Mouse (Mus musculus) liver, embryonic 11.5 days (tissue): ENCODE results near the gene Pld5. TPM values are rescaled to one million over a fixed set of nuclear protein-coding genes. Genes with fewer than 3 reads are reported as not detected.

Source experiments
- ATAC-seq: fragments of 200-750 bp; cut with Nextera tagmentation; replicated peaks from 2 replicates; pipeline ENCODE4 v1.8.0; 2017; ENCODE audit warnings: moderate number of reproducible peaks, mild to moderate bottlenecking, moderate TSS enrichment, moderate library complexity; ENCODE audit not compliant: low FRiP score
- DNase-seq: peaks from one replicate; pipeline ENCODE4 v3.0.0-alpha.2; 2017; ENCODE audit warnings: low spot score
- H3K27ac ChIP-seq: fragments of 300-500 bp; sonication (generic); 2 replicates; pipeline ENCODE4 v1.5.1; 2014; ENCODE audit warnings: mild to moderate bottlenecking, low read depth, low read length, control low read depth
- H3K27me3 ChIP-seq: fragments of 300-500 bp; sonication (generic); replicated peaks from 2 replicates; pipeline ENCODE4 v1.6.1; 2014; ENCODE audit warnings: low read length, mixed read lengths; ENCODE audit not compliant: control insufficient read depth, insufficient read depth
- H3K36me3 ChIP-seq: fragments of 300-500 bp; sonication (generic); 2 replicates; pipeline ENCODE4 v1.6.1; 2014; ENCODE audit warnings: mild to moderate bottlenecking, low read length, moderate library complexity, mixed read lengths; ENCODE audit not compliant: control insufficient read depth, insufficient read depth
- H3K4me1 ChIP-seq: fragments of 300-500 bp; sonication (generic); replicated peaks from 2 replicates; pipeline ENCODE4 v1.6.1; 2014; ENCODE audit warnings: low read length, mixed read lengths; ENCODE audit not compliant: control insufficient read depth, insufficient read depth
- H3K4me2 ChIP-seq: fragments of 300-500 bp; sonication (generic); 2 replicates; pipeline ENCODE4 v1.6.1; 2014; ENCODE audit warnings: mild to moderate bottlenecking, control low read depth, moderate library complexity
- H3K4me3 ChIP-seq: fragments of 300-500 bp; sonication (generic); 2 replicates; pipeline ENCODE4 v1.5.1; 2014; ENCODE audit warnings: low read depth, low read length, control low read depth
- H3K9ac ChIP-seq: fragments of 300-500 bp; sonication (generic); 2 replicates; pipeline ENCODE4 v1.6.1; 2014; ENCODE audit warnings: low read depth, low read length, control low read depth
- H3K9me3 ChIP-seq: fragments of 300-500 bp; sonication (generic); 2 replicates; pipeline ENCODE4 v1.6.1; 2016; ENCODE audit warnings: low read length, inconsistent platforms, mixed read lengths; ENCODE audit not compliant: control insufficient read depth
- WGBS: fragments of 180-500 bp; shearing (Covaris S2); extraction: QIAGEN DNeasy Blood & Tissue Kit; methylation state at CpG from one replicate; pipeline ENCODE4 v1.1.7; 2014; 5-methylcytosine and 5-hydroxymethylcytosine counted together
- polyA plus RNA-seq: library from polyadenylated mRNA; unstranded; fragments of >200 nt; fragmentation: Nextera tagmentation; extraction: Ambion mirVana; gene quantifications from 2 replicates; pipeline ENCODE4 v1.2.1, GENCODE M21; 2014

Gene Pld5
- polyA plus RNA-seq, 1 experiment from 2014 or later = 0.37 TPM

GRCm38 (mm10) chr1:176223794-176224193 lies 51.3 kb downstream of the Pld5 start:
- WGBS = 70% methylated on average over 10 of the region's 10 CpGs
- Histone ChIP-seq H3K27ac (no peak overlapping the region), H3K9me3 (no peaks in the 10 kb centered on the region), H3K4me3 (no peak overlapping the region), H3K4me1 (no peaks in the 10 kb centered on the region), H3K9ac (no peak overlapping the region), H3K4me2 (no peak overlapping the region), H3K36me3 (no peaks in the 10 kb centered on the region), H3K27me3 (no peaks in the 10 kb centered on the region)
- ATAC-seq (no peak), DNase-seq (no peak)

GRCm38 (mm10) chr1:176223196-176223595 lies 51.9 kb downstream of the Pld5 start:
- H3K36me3 ChIP-seq = no peaks in the 10 kb centered on the region
- H3K9me3 ChIP-seq = no peaks in the 10 kb centered on the region
- no peaks in the 10 kb centered on the region for H3K4me1 ChIP-seq
- ATAC-seq (peak; percentile 58), DNase-seq (peak; percentile 44)
- no peaks in the 10 kb centered on the region for H3K27me3 ChIP-seq
- H3K4me3 ChIP-seq = no peak overlapping the region
- no peak overlapping the region for H3K27ac ChIP-seq
- H3K9ac ChIP-seq = no peak overlapping the region
- H3K4me2 ChIP-seq = peak overlapping the region; percentile 25; the same call in 1 of the 2 replicates
- 7% methylated on average over 12 of the region's 12 CpGs for WGBS

- Histone ChIP-seq H3K27me3 (no peaks in the 10 kb centered on the region), H3K27ac (no peak overlapping the region), H3K9ac (no peak overlapping the region), H3K9me3 (no peaks in the 10 kb centered on the region), H3K4me3 (no peak overlapping the region), H3K4me2 (no peak overlapping the region), H3K4me1 (no peaks in the 10 kb centered on the region), H3K36me3 (no peaks in the 10 kb centered on the region)
- 75% methylated on average over 5 of the region's 5 CpGs for WGBS
- ATAC-seq (no peak), DNase-seq (no peak)
Measured at GRCm38 (mm10) chr1:176218217-176218616, 56.9 kb downstream of the Pld5 start.

GRCm38 (mm10) chr1:176213645-176214221 lies 61.4 kb downstream of the Pld5 start:
- Histone ChIP-seq H3K4me3 (no peak overlapping the region), H3K4me1 (no peaks in the 10 kb centered on the region), H3K36me3 (no peaks in the 10 kb centered on the region), H3K27me3 (no peaks in the 10 kb centered on the region), H3K9me3 (no peaks in the 10 kb centered on the region), H3K9ac (no peak overlapping the region), H3K27ac (no peak overlapping the region), H3K4me2 (no peak overlapping the region)
- WGBS = 47% methylated on average over 17 of the region's 17 CpGs
- ATAC-seq (no peak), DNase-seq (no peak)

GRCm38 (mm10) chr1:176212922-176213644 lies 62.0 kb downstream of the Pld5 start:
- no peak overlapping the region for H3K9ac ChIP-seq
- no peaks in the 10 kb centered on the region for H3K4me1 ChIP-seq
- 71% methylated on average over 9 of the region's 9 CpGs for WGBS
- no peak overlapping the region for H3K4me2 ChIP-seq
- no peaks in the 10 kb centered on the region for H3K27me3 ChIP-seq
- no peak overlapping the region for H3K27ac ChIP-seq
- no peak overlapping the region for H3K4me3 ChIP-seq
- ATAC-seq = no peak
- H3K9me3 ChIP-seq = no peaks in the 10 kb centered on the region
- H3K36me3 ChIP-seq = no peaks in the 10 kb centered on the region
- no peak for DNase-seq

- 77% methylated on average over 1 of the region's 1 CpGs for WGBS
- Histone ChIP-seq H3K9ac (no peak overlapping the region), H3K4me2 (no peak overlapping the region)
Measured at GRCm38 (mm10) chr1:176210803-176211202, 64.3 kb downstream of the Pld5 start.

GRCm38 (mm10) chr1:176208014-176208413 lies 67.1 kb downstream of the Pld5 start:
- WGBS = 75% methylated on average over 2 of the region's 2 CpGs
- Histone ChIP-seq H3K4me1 (no peaks in the 10 kb centered on the region), H3K36me3 (no peaks in the 10 kb centered on the region), H3K4me2 (no peak overlapping the region), H3K27ac (no peak overlapping the region), H3K9ac (no peak overlapping the region), H3K27me3 (no peaks in the 10 kb centered on the region), H3K4me3 (no peak overlapping the region), H3K9me3 (no peaks in the 10 kb centered on the region)
- DNase-seq (no peak), ATAC-seq (no peak)

More at GRCm38 (mm10) chr1:176210803-176211202, 64.3 kb downstream of the Pld5 start:
- Histone ChIP-seq H3K27me3 (no peaks in the 10 kb centered on the region), H3K4me1 (no peaks in the 10 kb centered on the region), H3K9me3 (no peaks in the 10 kb centered on the region), H3K4me3 (no peak overlapping the region), H3K27ac (no peak overlapping the region), H3K36me3 (no peaks in the 10 kb centered on the region)
- DNase-seq (no peak), ATAC-seq (no peak)

- no peak overlapping the region for H3K4me3 ChIP-seq
- no peaks in the 10 kb centered on the region for H3K27me3 ChIP-seq
- H3K27ac ChIP-seq = no peak overlapping the region
- ATAC-seq (no peak), DNase-seq (no peak)
- no peaks in the 10 kb centered on the region for H3K4me1 ChIP-seq
- H3K4me2 ChIP-seq = no peak overlapping the region
- H3K9me3 ChIP-seq = no peaks in the 10 kb centered on the region
- H3K36me3 ChIP-seq = no peaks in the 10 kb centered on the region
- H3K9ac ChIP-seq = no peak overlapping the region
- WGBS = 63% methylated on average over 3 of the region's 3 CpGs
Measured at GRCm38 (mm10) chr1:176202360-176202759, 72.8 kb downstream of the Pld5 start.
